Mouse (Mus musculus): ENCODE results near the gene Aldh1l1. TPM values are rescaled to one million over a fixed set of nuclear protein-coding genes. Genes with fewer than 3 reads are reported as not detected.
"Not testable (repeated sequence)": the region's sequence is repeated elsewhere in the genome, so short reads cannot be mapped to it uniquely, and the experiment has no call there.

Gene Aldh1l1
- total and polyA plus RNA-seq, 3 experiments, result 0.11 to 0.13 TPM; not detected in 1

GRCm38 (mm10) chr6:90630427-90630826, 144.2 kb downstream of the Aldh1l1 start:
- Histone ChIP-seq H3K27me3 (replicated peaks) (peaks cover 9% of the 10 kb centered on the region), H3K9ac (ENCODE audit: insufficient read depth, low read depth) (no peak overlapping the region), H3K4me1 (ENCODE audit: control insufficient read depth in 1 of 2, insufficient read depth in 2 of 2) (peaks cover 9 to 10% of the 10 kb centered on the region in 2 experiments; a peak in 3 of 4 replicates), H3K9me3 (replicated peaks; ENCODE audit: low read length) (no peaks in the 10 kb centered on the region), H3K27ac (ENCODE audit: insufficient read depth, low read depth) (no peak overlapping the region), H3K4me2 (ENCODE audit: insufficient read depth, low read depth, poor library complexity, severe bottlenecking) (no peak overlapping the region), H3K4me3 (replicated peaks in 1 of 3; ENCODE audit: low read depth in 2 of 3, low read length in 2 of 3, poor library complexity in 1 of 3) (no peak overlapping the region), H3K36me3 (replicated peaks in 1 of 2; ENCODE audit: control insufficient read depth in 1 of 2, insufficient read depth in 1 of 2, low read length in 1 of 2) (no peaks in the 10 kb centered on the region), H3K79me2 (replicated peaks; ENCODE audit: control insufficient read depth, extremely low read depth, insufficient read depth, poor library complexity, severe bottlenecking) (no peaks in the 10 kb centered on the region)
- dilution Hi-C loops (cut with MboI; ENCODE audit: extremely low pct_ligation_motif_present, extremely low pct_unique_long_range_greater_than_20kb, low sequenced_read_pairs) (no loop called here), in situ Hi-C loops (cut with MboI; ENCODE audit: low pct_ligation_motif_present, low pct_unique_long_range_greater_than_20kb, low sequenced_read_pairs) (no loop called here)
- TF ChIP-seq ELF1 (IDR thresholded peaks at IDR 0.05; ENCODE audit: low read depth, low read length), result no peak
- DNase-seq (ENCODE audit: extremely low read depth), result no peak

- H3K36me3 ChIP-seq (replicated peaks in 1 of 2; ENCODE audit: control insufficient read depth in 1 of 2, insufficient read depth in 1 of 2, low read length in 1 of 2); H3K9me3 ChIP-seq (replicated peaks; ENCODE audit: low read length); dilution Hi-C loops (cut with MboI; ENCODE audit: extremely low pct_ligation_motif_present, extremely low pct_unique_long_range_greater_than_20kb, low sequenced_read_pairs); H3K4me3 ChIP-seq (replicated peaks in 1 of 3; ENCODE audit: low read depth in 2 of 3, low read length in 2 of 3, poor library complexity in 1 of 3); H3K4me2 ChIP-seq (ENCODE audit: insufficient read depth, low read depth, poor library complexity, severe bottlenecking); H3K9ac ChIP-seq (ENCODE audit: insufficient read depth, low read depth); H3K27ac ChIP-seq (ENCODE audit: insufficient read depth, low read depth); in situ Hi-C loops (cut with MboI; ENCODE audit: low pct_ligation_motif_present, low pct_unique_long_range_greater_than_20kb, low sequenced_read_pairs); DNase-seq (ENCODE audit: extremely low read depth); H3K79me2 ChIP-seq (replicated peaks; ENCODE audit: control insufficient read depth, extremely low read depth, insufficient read depth, poor library complexity, severe bottlenecking); H3K27me3 ChIP-seq (replicated peaks): not testable (repeated sequence)
- TF ChIP-seq CTCF (conservative IDR thresholded peaks at IDR 0.05 in 1 of 2, IDR thresholded peaks at IDR 0.05 in 1 of 2; ENCODE audit: low read depth in 2 of 2, low read length in 2 of 2), result peak; percentile 7 to 41; a peak in 2 of 4 replicates
- H3K4me1 ChIP-seq (ENCODE audit: control insufficient read depth in 1 of 2, insufficient read depth in 2 of 2), result peaks cover 16 to 17% of the 10 kb centered on the region in 2 experiments
Observed at GRCm38 (mm10) chr6:90632526-90632925, 146.3 kb downstream of the Aldh1l1 start.

GRCm38 (mm10) chr6:90635081-90635480, 148.9 kb downstream of the Aldh1l1 start:
- Histone ChIP-seq H3K36me3 (replicated peaks in 1 of 2; ENCODE audit: control insufficient read depth in 1 of 2, insufficient read depth in 1 of 2, low read length in 1 of 2) (no peaks in the 10 kb centered on the region), H3K4me1 (ENCODE audit: control insufficient read depth in 1 of 2, insufficient read depth in 2 of 2) (peaks cover 12 to 17% of the 10 kb centered on the region in 2 experiments), H3K79me2 (replicated peaks; ENCODE audit: control insufficient read depth, extremely low read depth, insufficient read depth, poor library complexity, severe bottlenecking) (no peaks in the 10 kb centered on the region), H3K4me2 (ENCODE audit: insufficient read depth, low read depth, poor library complexity, severe bottlenecking) (no peak overlapping the region), H3K27me3 (replicated peaks) (no peaks in the 10 kb centered on the region), H3K4me3 (replicated peaks in 1 of 3; ENCODE audit: low read depth in 2 of 3, low read length in 2 of 3, poor library complexity in 1 of 3) (no peak overlapping the region), H3K9me3 (replicated peaks; ENCODE audit: low read length) (peaks cover 3% of the 10 kb centered on the region), H3K27ac (ENCODE audit: insufficient read depth, low read depth) (no peak overlapping the region), H3K9ac (ENCODE audit: insufficient read depth, low read depth) (no peak overlapping the region)
- in situ Hi-C loops (cut with MboI; ENCODE audit: low pct_ligation_motif_present, low pct_unique_long_range_greater_than_20kb, low sequenced_read_pairs) (no loop called here), dilution Hi-C loops (cut with MboI; ENCODE audit: extremely low pct_ligation_motif_present, extremely low pct_unique_long_range_greater_than_20kb, low sequenced_read_pairs) (no loop called here)
- no peak for DNase-seq (ENCODE audit: extremely low read depth)
- TF ChIP-seq KAT2A (IDR thresholded peaks at IDR 0.05; ENCODE audit: insufficient replicate concordance, low read length), result no peak
- TF ChIP-seq CTCF (conservative IDR thresholded peaks at IDR 0.05 in 1 of 2, IDR thresholded peaks at IDR 0.05 in 1 of 2; ENCODE audit: low read depth in 2 of 2, low read length in 2 of 2), result no peak
- no peak for TF ChIP-seq CHD1 (IDR thresholded peaks at IDR 0.05; ENCODE audit: low read depth, low read length)
- no peak for TF ChIP-seq POLR2AphosphoS2 (IDR thresholded peaks at IDR 0.05; ENCODE audit: low read depth, low read length)

- H3K4me2 ChIP-seq (ENCODE audit: insufficient read depth, low read depth, poor library complexity, severe bottlenecking), result no peak overlapping the region
- in situ Hi-C loops (cut with MboI; ENCODE audit: low pct_ligation_motif_present, low pct_unique_long_range_greater_than_20kb, low sequenced_read_pairs) (no loop called here), dilution Hi-C loops (cut with MboI; ENCODE audit: extremely low pct_ligation_motif_present, extremely low pct_unique_long_range_greater_than_20kb, low sequenced_read_pairs) (no loop called here)
- no peaks in the 10 kb centered on the region for H3K79me2 ChIP-seq (replicated peaks; ENCODE audit: control insufficient read depth, extremely low read depth, insufficient read depth, poor library complexity, severe bottlenecking)
- H3K4me3 ChIP-seq (replicated peaks in 1 of 3; ENCODE audit: low read depth in 2 of 3, low read length in 2 of 3, poor library complexity in 1 of 3), result no peak overlapping the region
- peaks cover 3% of the 10 kb centered on the region for H3K9me3 ChIP-seq (replicated peaks; ENCODE audit: low read length)
- peaks cover 10 to 17% of the 10 kb centered on the region in 2 experiments for H3K4me1 ChIP-seq (ENCODE audit: control insufficient read depth in 1 of 2, insufficient read depth in 2 of 2)
- H3K27ac ChIP-seq (ENCODE audit: insufficient read depth, low read depth), result no peak overlapping the region
- no peaks in the 10 kb centered on the region for H3K36me3 ChIP-seq (replicated peaks in 1 of 2; ENCODE audit: control insufficient read depth in 1 of 2, insufficient read depth in 1 of 2, low read length in 1 of 2)
- no peak overlapping the region for H3K9ac ChIP-seq (ENCODE audit: insufficient read depth, low read depth)
- peaks cover 2% of the 10 kb centered on the region for H3K27me3 ChIP-seq (replicated peaks)
- DNase-seq (ENCODE audit: extremely low read depth), result no peak
- no peak for TF ChIP-seq MAX (IDR thresholded peaks at IDR 0.05; ENCODE audit: low read length)
- TF ChIP-seq E2F4 (IDR thresholded peaks at IDR 0.05; ENCODE audit: insufficient replicate concordance, low read depth, low read length), result no peak
- TF ChIP-seq CHD2 (IDR thresholded peaks at IDR 0.05; ENCODE audit: low read length), result no peak
- no peak for TF ChIP-seq UBTF (IDR thresholded peaks at IDR 0.05; ENCODE audit: low read depth, low read length)
- no peak for TF ChIP-seq USF2 (conservative IDR thresholded peaks at IDR 0.05; ENCODE audit: low read depth, low read length)
- TF ChIP-seq ETS1 (conservative IDR thresholded peaks at IDR 0.05; ENCODE audit: low read depth, low read length), result no peak
- TF ChIP-seq CHD1 (IDR thresholded peaks at IDR 0.05; ENCODE audit: low read depth, low read length), result no peak
- no peak for TF ChIP-seq MEF2A (IDR thresholded peaks at IDR 0.05; ENCODE audit: borderline replicate concordance, low read depth, low read length)
- TF ChIP-seq MYC (IDR thresholded peaks at IDR 0.05; ENCODE audit: low read depth, low read length), result no peak
- TF ChIP-seq IRF4 (IDR thresholded peaks at IDR 0.05; ENCODE audit: low read depth, low read length), result no peak
- TF ChIP-seq JUND (conservative IDR thresholded peaks at IDR 0.05; ENCODE audit: low read depth, low read length), result no peak
- TF ChIP-seq EP300 (IDR thresholded peaks at IDR 0.05; ENCODE audit: low read length), result no peak
- TF ChIP-seq ZNF384 (IDR thresholded peaks at IDR 0.05; ENCODE audit: low read depth, low read length), result no peak
- TF ChIP-seq RCOR1 (conservative IDR thresholded peaks at IDR 0.05; ENCODE audit: low read depth, low read length), result no peak
- TF ChIP-seq SMC3 (IDR thresholded peaks at IDR 0.05; ENCODE audit: low read depth, low read length), result no peak
- no peak for TF ChIP-seq MAFK (IDR thresholded peaks at IDR 0.05; ENCODE audit: insufficient replicate concordance, low read length)
Observed at GRCm38 (mm10) chr6:90635611-90636010, 149.4 kb downstream of the Aldh1l1 start.

Measured in CH12.LX (cell line).